ENCODE assay signal across 12 mouse cellular contexts in the genomic region with DNA sequence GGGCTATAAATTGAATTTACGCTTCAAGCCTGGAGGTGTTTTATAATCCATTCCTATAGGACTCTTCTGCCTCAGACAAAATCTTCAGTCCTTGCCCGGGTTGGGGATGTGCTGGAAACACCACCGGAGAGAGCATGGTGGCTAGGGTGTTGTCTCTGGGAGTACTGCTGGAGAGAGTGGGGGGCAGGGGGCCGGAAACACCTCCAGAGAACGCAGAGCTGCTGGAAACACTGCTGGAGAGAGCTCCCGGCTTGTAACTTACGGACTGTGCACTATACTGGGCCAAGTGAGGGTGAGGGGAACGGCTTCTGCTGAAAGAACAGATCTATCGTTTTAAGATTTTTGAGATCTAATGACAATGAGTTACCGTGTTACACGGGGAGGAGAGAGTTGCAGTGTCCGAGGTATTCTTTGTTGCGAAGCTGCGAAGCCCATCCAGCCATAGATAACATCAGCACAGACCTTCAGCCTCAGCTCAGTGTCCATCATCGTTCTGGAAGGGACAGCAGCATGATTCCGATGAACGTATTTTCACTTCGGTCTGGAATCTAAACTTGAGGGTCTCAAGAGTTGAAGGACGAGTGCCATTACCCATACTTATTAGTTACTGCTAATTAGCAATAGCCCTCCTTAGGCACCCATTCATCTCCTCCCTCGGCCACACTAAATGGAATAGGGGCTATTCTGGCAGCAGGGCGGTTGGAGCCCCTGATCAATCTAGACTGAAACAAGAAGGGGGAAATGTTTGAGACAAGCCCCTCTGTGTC.
DNase-seq lines count a peak whose midpoint lies in the region; ATAC-seq and TF ChIP-seq lines count a peak whose summit lies in the region.
"Had no signal": no experiment of that assay in that cellular context is flagged by ENCODE, and none has a peak within 500 bp of the region (broad histone marks: within the 10 kb centered on the region; RNA-seq: fewer than 3 reads in every experiment).

No protein-coding gene starts in this region.

- no peak overlapping the region for H3K27ac ChIP-seq in heart, embryonic 12.5 days (ENCODE audit: poor library complexity, severe bottlenecking)
- H3K27ac ChIP-seq in lung, embryonic 14.5 days (ENCODE audit: low read depth): no peak overlapping the region
- H3K27ac ChIP-seq in forebrain, embryonic 13.5 days: no peak overlapping the region
- no peak overlapping the region for H3K27ac ChIP-seq in neural tube, embryonic 14.5 days (ENCODE audit: low read depth, low read length)
- H3K27ac ChIP-seq: liver, embryonic 13.5 days had no signal

- H3K4me2 ChIP-seq in heart, embryonic 12.5 days: peak overlapping the region; percentile 53
- peak overlapping the region; percentile 21; the same call in 1 of the 2 replicates for H3K4me2 ChIP-seq in lung, embryonic 14.5 days
- H3K4me2 ChIP-seq in forebrain, embryonic 13.5 days: peak overlapping the region; percentile 46
- peak overlapping the region; percentile 27 for H3K4me2 ChIP-seq in neural tube, embryonic 14.5 days (ENCODE audit: low read depth, low read length)
- H3K4me2 ChIP-seq: liver, embryonic 13.5 days had no signal

- H3K9me3 ChIP-seq in heart, embryonic 12.5 days (replicated peaks): no peaks in the 10 kb centered on the region
- H3K9me3 ChIP-seq in lung, embryonic 14.5 days (ENCODE audit: low read depth, low read length): no peaks in the 10 kb centered on the region
- no peaks in the 10 kb centered on the region for H3K9me3 ChIP-seq in forebrain, embryonic 13.5 days (replicated peaks)
- H3K9me3 ChIP-seq in neural tube, embryonic 14.5 days (ENCODE audit: control insufficient read depth, low read length): no peaks in the 10 kb centered on the region
- H3K9me3 ChIP-seq: liver, embryonic 13.5 days had no signal

- H3K4me1 ChIP-seq in heart, embryonic 12.5 days (replicated peaks): peaks cover 17% of the 10 kb centered on the region
- peaks cover 2% of the 10 kb centered on the region; the same call in 1 of the 2 replicates for H3K4me1 ChIP-seq in lung, embryonic 14.5 days (ENCODE audit: insufficient read depth)
- H3K4me1 ChIP-seq in forebrain, embryonic 13.5 days: peaks cover 19% of the 10 kb centered on the region
- peaks cover 10% of the 10 kb centered on the region for H3K4me1 ChIP-seq in neural tube, embryonic 14.5 days (ENCODE audit: control insufficient read depth, insufficient read depth, low read length)

- no peak for TF ChIP-seq CTCF in lung, embryonic 14.5 days (IDR thresholded peaks at IDR 0.05; ENCODE audit: low read depth)

- H3K27me3 ChIP-seq in heart, embryonic 12.5 days (replicated peaks): no peaks in the 10 kb centered on the region
- no peaks in the 10 kb centered on the region for H3K27me3 ChIP-seq in lung, embryonic 14.5 days (ENCODE audit: insufficient read depth, low read length)
- peaks cover 2% of the 10 kb centered on the region; the same call in 1 of the 2 replicates for H3K27me3 ChIP-seq in forebrain, embryonic 13.5 days
- no peaks in the 10 kb centered on the region for H3K27me3 ChIP-seq in neural tube, embryonic 14.5 days (ENCODE audit: control insufficient read depth, insufficient read depth, low read length)
- H3K27me3 ChIP-seq: liver, embryonic 13.5 days had no signal

- H3K9ac ChIP-seq in heart, embryonic 12.5 days: 0 out of 2 replicates have a peak overlapping the region, but pooled peaks have one; percentile 2
- H3K9ac ChIP-seq in lung, embryonic 14.5 days: no peak overlapping the region
- peak overlapping the region; percentile 40; the same call in 1 of the 2 replicates for H3K9ac ChIP-seq in forebrain, embryonic 13.5 days
- 0 out of 2 replicates have a peak overlapping the region, but pooled peaks have one; percentile 25 for H3K9ac ChIP-seq in neural tube, embryonic 14.5 days (replicated peaks; ENCODE audit: low read depth, low read length)
- H3K9ac ChIP-seq: liver, embryonic 13.5 days had no signal

- H3K36me3 ChIP-seq in heart, embryonic 12.5 days: 0 out of 2 replicates have a peak, but pooled peaks cover 4% of the 10 kb centered on the region
- no peaks in the 10 kb centered on the region for H3K36me3 ChIP-seq in lung, embryonic 14.5 days (ENCODE audit: insufficient read depth)
- no peaks in the 10 kb centered on the region for H3K36me3 ChIP-seq in forebrain, embryonic 13.5 days (ENCODE audit: poor library complexity, severe bottlenecking)
- no peaks in the 10 kb centered on the region for H3K36me3 ChIP-seq in neural tube, embryonic 14.5 days (ENCODE audit: control insufficient read depth, insufficient read depth, low read length)
- H3K36me3 ChIP-seq: liver, embryonic 13.5 days had no signal

- ATAC-seq in heart, embryonic 12.5 days (ENCODE audit: insufficient number of reproducible peaks, low FRiP score): no peak
- ATAC-seq in lung, embryonic 14.5 days (ENCODE audit: insufficient read depth): no peak
- no peak for ATAC-seq in forebrain, embryonic 13.5 days
- no peak for ATAC-seq in neural tube, embryonic 14.5 days (ENCODE audit: low read depth)

- 49% methylated on average over 21 of the region's 21 CpGs for WGBS in heart, embryonic 12.5 days
- 44% methylated on average over 21 of the region's 21 CpGs for WGBS in lung, embryonic 14.5 days
- WGBS in forebrain, embryonic 13.5 days: 35% methylated on average over 21 of the region's 21 CpGs
- WGBS in neural tube, embryonic 14.5 days: 20% methylated on average over 21 of the region's 21 CpGs

- DNase-seq in heart, adult 11 months: no peak
- peak; percentile 21 for DNase-seq in lung, embryonic 14.5 days
- no peak for DNase-seq in lung, postnatal 4 days
- DNase-seq in cerebellum, postnatal 10 days: no peak
- DNase-seq in Muller cell, postnatal 12 days (ENCODE audit: inconsistent ontology term): no peak
- DNase-seq: adrenal gland, postnatal 10 days; cerebellum, adult 9-10 months; layer of hippocampus, adult 9-11 months; liver, embryonic 13.5 days had no signal

- H3K4me3 ChIP-seq in heart, embryonic 12.5 days: peak overlapping the region; percentile 2; the same call in 1 of the 2 replicates
- no peak overlapping the region for H3K4me3 ChIP-seq in lung, embryonic 14.5 days (ENCODE audit: low read depth, low read length)
- 0 out of 2 replicates have a peak overlapping the region, but pooled peaks have one; percentile 7 for H3K4me3 ChIP-seq in forebrain, embryonic 13.5 days
- no peak overlapping the region for H3K4me3 ChIP-seq in neural tube, embryonic 14.5 days (ENCODE audit: low read depth, low read length)
- H3K4me3 ChIP-seq: liver, embryonic 13.5 days had no signal

Comparison
In these comparisons a context has a peak if more than half of its experiments do, and no peak if none do; other contexts are left out.
1. H3K4me3 ChIP-seq: peak in heart, embryonic 12.5 days (single experiment) and forebrain, embryonic 13.5 days (single experiment); none in lung, embryonic 14.5 days (single experiment) and neural tube, embryonic 14.5 days (single experiment).
2. Peak in every context shown above with its lines, with median percentiles within 50 percentile points of each other: H3K4me2 ChIP-seq.